Mouse (Mus musculus) layer of hippocampus, adult 9-10 months (tissue): ENCODE measurements around the gene Acta2.

ENCODE experiments used
- DNase-seq: peaks from one replicate; pipeline ENCODE4 v3.0.0; 2022; ENCODE audit warnings: low spot score

Gene Acta2

DNA sequence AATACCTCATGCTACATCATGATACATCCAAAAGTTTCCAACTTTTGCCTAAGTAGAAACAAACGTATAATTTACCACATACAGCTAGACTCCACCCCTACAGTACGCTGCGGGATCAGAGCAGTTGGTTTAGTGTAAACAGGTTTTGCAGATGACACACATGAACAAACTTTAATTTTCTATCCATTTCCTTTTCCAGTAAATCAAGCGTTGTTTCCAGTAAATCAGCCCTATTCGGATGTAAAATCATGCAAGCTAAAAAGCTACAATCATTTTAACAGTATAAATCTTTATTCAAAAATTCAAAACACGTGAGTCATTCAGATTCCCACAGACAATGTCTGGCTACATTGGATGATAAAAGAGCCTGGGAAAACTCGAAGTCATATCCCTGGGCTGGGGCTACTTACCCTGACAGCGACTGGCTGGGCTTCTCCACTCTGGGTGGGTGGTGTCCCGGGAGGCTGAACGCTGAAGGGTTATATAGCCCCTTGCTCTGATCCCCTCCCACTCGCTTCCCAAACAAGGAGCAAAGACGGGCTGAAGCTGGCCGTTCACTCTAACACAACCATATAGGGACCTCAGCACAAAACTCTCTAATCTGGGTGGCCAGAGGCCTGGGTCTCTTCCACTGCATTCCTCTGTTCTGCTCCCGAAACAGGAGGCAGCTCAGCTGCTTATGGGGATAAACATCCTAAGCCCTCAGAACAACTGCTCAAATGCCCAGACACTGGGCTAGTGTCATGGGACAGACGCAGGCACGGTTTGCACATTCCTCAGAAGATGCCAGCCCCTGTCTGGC, at the start of gene Acta2:
TSS of gene Acta2 (minus strand) at position 711 of the 802 bp plus-strand sequence.
- no peak for DNase-seq

- DNase-seq, result no peak
Measured at GRCm38 (mm10) chr19:34304917-34305316, 49.5 kb upstream of the Acta2 start.

- DNase-seq, result no peak
Measured at GRCm38 (mm10) chr19:34300430-34300829, 45.0 kb upstream of the Acta2 start.

DNA sequence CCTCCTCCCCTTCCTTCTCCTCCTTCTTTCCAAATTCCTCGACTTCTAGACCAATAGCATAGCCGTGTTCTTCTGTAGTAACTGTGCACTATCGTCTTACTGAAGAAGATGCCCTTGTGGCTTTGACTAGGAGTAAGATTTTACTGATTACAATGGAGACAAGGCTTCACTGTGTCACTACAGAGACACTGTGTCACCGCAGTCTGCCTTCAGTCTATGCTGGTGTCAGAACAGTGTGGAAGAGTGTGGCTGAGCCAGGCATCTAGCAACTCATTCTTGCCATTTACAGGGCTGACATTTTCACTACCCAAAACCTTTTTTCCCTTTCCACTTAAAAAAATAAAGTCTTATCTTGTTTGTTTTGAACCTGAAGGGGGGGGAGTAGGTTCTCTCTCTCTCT, 43.8 kb upstream of the Acta2 start:
- DNase-seq, result no peak

GRCm38 (mm10) chr19:34298531-34298930, 43.1 kb upstream of the Acta2 start:
- no peak for DNase-seq

DNA sequence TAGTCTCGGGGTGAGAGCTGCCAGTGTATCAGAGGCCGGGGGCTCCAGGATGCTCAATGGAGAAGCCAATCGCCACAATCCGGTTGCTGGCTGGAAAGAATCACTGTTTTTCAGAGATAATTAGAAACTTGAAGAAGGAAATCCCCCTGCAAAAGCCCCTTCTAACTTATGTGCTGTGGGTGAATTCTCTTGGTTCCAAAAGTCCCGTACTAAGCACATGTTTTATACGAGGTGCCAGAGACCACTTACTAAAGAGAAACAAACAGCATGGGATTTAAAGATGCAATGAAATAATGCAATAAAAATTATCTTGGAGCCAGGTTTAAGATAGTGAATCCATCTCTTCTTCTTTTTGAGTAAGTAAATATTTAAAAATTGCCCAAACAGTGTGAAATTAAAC, 40.1 kb upstream of the Acta2 start:
- no peak for DNase-seq

DNA sequence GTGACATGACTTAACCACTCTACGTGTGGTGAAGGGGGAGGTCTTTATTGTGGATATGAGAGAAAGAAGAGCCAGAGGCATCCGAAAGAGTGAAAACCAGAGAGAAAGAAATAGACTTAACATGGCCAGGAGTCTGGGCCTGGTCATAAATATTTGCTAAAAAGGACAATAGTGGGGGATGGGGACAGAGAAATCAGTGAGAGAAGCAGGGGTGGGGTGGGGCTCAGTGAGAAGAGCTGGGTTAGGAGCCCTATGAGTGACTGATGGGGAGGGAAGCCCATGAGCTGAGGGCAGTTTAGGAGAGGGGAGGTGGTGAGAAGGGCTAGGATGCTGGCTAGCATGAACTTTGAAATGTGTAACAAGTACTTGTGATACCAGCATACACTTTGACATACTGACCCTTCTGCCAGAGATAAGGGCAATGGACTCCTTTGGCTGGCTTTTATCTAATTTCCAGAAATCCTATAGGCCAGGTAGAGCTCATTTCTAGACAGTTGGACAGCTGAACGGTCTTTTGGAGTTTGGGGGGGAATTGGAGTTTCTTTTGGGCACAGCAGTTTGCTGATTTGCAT, 38.1 kb upstream of the Acta2 start:
- no peak for DNase-seq

DNA sequence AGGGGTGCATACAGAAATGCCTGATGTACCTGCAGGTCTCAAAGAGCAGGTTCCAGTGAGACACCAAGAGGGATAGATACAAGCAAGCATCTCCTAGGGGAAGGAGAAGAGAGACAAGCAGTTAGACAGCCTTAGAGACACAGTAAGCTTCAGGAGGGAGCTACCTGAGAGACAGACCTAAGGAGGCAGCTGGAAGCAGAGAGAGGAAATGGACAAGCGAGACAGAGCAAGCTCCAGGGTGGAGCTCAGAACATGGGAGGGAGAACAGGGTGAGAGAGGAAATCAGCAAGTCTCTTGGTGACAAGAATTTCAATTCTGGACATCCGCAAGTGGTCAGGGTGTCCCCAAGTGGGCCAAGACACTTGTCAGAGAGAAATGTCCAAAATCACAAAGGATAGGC, 37.3 kb upstream of the Acta2 start:
- DNase-seq, result no peak

GRCm38 (mm10) chr19:34291956-34292355, 36.6 kb upstream of the Acta2 start:
- no peak for DNase-seq

DNA sequence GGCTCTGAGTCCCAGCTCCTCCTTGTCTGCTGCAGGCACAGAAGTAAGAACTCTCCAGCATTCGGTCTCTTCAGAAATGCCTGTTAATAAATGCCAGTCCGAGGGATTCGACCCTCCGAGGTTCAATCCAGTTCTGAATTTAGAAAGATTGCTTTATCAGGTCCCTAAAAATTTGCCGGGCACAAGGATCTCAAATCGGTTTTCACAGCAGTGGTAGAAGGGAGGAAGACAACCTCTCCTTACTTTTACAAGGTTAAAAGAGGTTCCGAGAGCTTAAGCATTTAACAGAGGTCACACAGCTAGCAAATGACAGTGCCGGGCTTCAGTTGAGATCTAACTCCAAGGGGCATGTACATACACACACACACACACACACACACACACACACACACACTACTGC, 36.0 kb upstream of the Acta2 start:
- DNase-seq, result no peak

DNA sequence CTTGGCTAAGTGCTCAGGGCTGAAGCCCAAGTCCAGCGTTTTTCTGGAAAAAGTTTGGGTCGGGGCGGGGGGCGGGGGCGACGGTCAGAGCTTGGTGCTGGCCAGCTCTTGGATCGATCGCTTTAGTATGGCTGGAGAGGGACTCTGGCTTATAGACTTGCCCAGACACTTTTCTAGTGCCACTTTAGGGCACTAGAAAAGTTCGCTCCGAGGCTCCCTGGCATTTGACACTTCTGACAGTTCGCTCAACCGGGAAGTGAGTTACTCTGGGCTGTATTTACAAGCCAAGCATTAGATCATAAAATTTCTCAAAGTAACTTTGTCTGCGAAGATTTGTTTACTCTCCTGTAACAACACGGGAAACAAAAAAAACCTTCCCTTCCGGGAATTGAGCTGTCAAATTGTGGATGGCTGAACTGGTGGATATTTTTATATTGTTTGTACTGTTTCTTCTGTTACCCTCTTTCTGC, 35.5 kb upstream of the Acta2 start:
- no peak for DNase-seq

GRCm38 (mm10) chr19:34289948-34290789, 34.8 kb upstream of the Acta2 start, which contains the start of gene Fas:
TSS of gene Fas (plus strand) at chr19:34290666.
- DNase-seq, result no peak

- DNase-seq, result no peak
Measured at GRCm38 (mm10) chr19:34288696-34289095, 33.3 kb upstream of the Acta2 start.

DNA sequence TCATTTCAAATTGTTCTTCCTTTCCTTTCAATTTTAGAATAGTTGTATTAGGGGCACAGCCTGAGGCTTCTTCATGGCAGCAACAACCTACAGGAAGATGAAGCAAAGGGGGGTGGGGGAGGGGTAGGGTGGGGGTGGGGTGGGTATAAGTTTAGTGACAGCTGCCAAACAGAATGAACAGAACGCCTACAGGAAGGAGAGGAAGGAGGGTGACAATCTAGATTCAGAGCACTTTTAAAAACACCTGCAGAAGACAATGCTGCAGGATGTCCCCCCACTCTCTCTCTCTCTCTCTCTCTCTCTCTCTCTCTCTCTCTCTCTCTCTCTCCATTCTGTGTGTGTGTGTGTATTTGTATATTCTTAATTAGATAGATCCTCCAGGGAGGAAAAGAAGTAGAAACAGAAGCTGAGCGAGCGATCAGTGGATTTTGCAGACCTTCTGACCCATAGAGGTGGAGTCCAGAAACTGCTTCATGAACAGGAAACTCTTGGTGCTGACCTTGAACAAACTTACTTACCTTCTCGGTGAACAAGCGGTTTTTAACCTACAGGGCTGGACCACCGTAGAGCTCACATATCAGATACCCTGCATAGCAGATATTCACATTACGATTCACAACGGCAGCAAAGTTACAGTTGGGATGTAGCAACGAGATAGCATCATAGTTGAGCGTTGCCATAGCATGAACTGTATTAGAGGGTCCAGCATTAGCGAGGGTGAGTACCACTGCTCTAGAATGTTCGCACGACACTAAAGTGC, 32.4 kb upstream of the Acta2 start:
- DNase-seq, result no peak

DNA sequence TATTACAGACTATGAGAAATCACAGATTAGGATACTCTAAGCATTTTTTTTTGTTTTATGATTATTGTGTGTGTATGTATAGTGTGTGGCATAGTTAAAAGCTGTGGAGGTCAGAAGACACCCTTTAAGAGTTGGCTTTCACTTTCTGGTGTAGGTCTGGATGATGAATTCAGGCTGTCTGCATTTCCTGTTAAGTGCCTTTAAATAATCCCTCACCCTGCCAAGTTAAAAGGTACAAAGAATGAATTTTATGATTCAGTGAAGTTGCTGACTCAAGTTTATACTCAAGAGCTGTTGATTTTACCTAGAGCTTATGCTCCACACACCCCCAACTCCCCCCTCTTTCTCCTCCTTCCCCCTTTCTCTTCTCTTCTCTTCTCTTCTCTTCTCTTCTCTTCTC, 31.8 kb upstream of the Acta2 start:
- no peak for DNase-seq

- DNase-seq, result no peak
Measured at GRCm38 (mm10) chr19:34284826-34285225, 29.4 kb upstream of the Acta2 start.

DNA sequence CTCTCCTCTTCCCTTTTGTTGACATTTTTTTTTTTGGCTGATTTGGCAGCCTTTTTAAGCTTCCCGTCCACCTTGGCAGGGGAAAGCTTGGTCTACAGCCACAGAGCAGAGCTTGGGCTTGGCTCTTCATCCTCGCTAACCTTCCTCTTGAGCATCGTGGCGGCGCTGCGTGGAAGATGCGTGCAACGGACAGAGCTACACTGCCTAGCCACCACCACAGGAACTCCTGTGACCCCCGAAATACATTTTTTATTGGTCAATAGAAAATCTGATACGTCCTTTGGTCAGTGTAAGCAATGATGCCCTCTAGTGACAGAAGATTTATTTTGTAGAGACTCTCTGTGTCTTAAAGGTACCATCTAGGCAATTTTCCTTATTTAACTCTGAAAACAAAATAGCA, 29.0 kb upstream of the Acta2 start:
- no peak for DNase-seq

- DNase-seq, result no peak
Measured at GRCm38 (mm10) chr19:34283614-34284013, 28.2 kb upstream of the Acta2 start.

DNA sequence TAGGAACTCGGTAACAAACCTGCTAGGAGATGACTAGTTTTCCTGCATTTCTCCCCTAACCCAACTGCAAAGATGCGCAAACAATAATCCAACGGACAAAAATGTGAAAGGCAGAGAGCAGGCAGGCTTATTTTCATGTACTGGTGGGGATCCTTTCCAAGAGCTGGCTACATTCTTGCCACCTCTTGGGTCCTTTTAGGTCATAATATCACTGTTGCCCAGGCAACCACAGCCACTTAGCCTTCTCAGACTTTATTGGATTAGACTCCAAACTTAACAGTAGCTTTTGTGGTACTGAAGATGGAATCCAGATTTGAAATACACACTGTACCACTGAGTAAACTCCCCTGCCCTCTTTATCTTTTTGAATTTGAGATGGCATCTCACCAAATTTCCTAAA, 22.7 kb upstream of the Acta2 start:
- DNase-seq, result no peak

DNA sequence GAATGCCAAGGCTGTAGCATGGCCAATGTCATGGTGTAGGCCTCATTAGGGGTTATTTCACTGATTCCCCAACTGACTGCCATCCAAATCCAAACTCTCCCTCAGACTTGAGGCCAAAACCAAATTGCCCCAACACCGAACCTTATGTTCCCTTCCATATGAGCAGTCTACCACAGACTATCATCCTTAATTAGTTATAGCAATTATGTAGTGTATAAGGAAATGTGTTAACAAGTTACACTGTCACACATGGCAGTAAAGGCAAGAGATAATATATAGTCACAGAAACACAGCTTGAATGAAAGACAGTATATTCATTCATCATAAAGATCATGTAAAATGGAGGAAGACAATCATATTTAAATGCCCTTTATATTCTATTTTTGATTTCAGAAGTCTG, 17.7 kb upstream of the Acta2 start:
- DNase-seq, result no peak

DNA sequence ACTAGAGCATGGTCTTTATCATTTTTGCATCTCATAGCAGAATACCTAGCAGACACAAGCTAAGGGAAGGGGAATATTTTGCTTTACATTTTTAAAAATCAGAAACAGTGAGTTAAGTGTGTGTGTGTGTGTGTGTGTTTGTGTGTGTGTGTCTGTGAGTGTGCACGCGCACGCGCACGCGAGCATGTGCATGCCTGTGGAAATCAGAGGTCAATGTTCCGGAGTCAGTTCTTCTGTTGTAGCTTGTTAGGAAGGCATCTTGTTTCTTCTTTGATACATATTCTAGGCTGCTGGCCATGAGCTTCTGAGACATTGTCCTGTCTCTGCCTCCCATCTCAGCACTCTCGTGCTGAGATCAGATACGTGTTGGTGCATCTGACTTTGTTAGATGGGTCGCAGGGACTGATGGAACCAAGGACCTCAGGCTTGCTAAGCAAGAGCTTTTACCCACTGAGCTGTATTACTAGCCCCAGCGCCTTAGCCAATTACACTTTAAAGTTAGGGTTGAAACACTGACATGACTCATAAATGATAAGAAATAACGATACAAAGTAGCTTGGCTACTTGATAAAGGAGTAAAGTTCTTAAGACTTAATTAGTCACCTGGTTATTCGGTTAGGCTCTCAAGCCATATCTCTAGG, 15.6 kb upstream of the Acta2 start:
- DNase-seq, result no peak
